Mouse (Mus musculus) G1E (cell line): ENCODE measurements around the gene Edem2. TPM values are rescaled to one million over a fixed set of nuclear protein-coding genes. Genes with fewer than 3 reads are reported as not detected.

Source experiments
- ATAC-seq: 2 replicates; pipeline ENCODE4 v1.8.0; 2016; ENCODE audit warnings: mild to moderate bottlenecking; ENCODE audit not compliant: insufficient number of reproducible peaks, poor library complexity, low FRiP score, severe bottlenecking; ENCODE audit errors: extremely low read depth
- DNase-seq: peaks from one replicate; pipeline ENCODE4 v3.0.0; 2012; ENCODE audit warnings: low spot score
- H3K27me3 ChIP-seq: 2 replicates; pipeline ENCODE4 v1.6.1; 2012; ENCODE audit warnings: mild to moderate bottlenecking, low read length, inconsistent platforms; ENCODE audit not compliant: insufficient read depth
- H3K36me3 ChIP-seq: replicated peaks from 2 replicates; pipeline ENCODE3; 2012; ENCODE audit warnings: mild to moderate bottlenecking, inconsistent platforms
- H3K4me1 ChIP-seq: 2 replicates; pipeline ENCODE4 v1.6.1; 2012; ENCODE audit warnings: low read depth, low read length, inconsistent platforms, mixed read lengths; ENCODE audit not compliant: insufficient read depth
- H3K4me3 ChIP-seq: 2 replicates; pipeline ENCODE4 v1.5.1; 2012; ENCODE audit warnings: low read depth, mild to moderate bottlenecking, inconsistent platforms, low read length, moderate library complexity, mixed read lengths
- H3K9me3 ChIP-seq: replicated peaks from 2 replicates; pipeline ENCODE4 v1.6.1; 2012; ENCODE audit warnings: inconsistent platforms
- CTCF ChIP-seq: IDR thresholded peaks from 2 replicates; pipeline ENCODE4 v1.5.1; 2012; ENCODE audit warnings: low read depth, low read length, inconsistent platforms, mixed read lengths
- GATA1 ChIP-seq: IDR thresholded peaks from 2 replicates; pipeline ENCODE4 v1.6.1; 2012; ENCODE audit warnings: borderline replicate concordance, low read length, inconsistent platforms, mixed read lengths
- GATA2 ChIP-seq: IDR thresholded peaks from 2 replicates; pipeline ENCODE4 v1.6.1; 2012; ENCODE audit warnings: low read depth, low read length, inconsistent platforms, borderline replicate concordance
- POLR2AphosphoS5 ChIP-seq: IDR thresholded peaks from 2 replicates; pipeline ENCODE4 v1.6.1; 2012; ENCODE audit warnings: low read depth, low read length, inconsistent platforms; ENCODE audit not compliant: insufficient replicate concordance
- TAL1 ChIP-seq: conservative IDR thresholded peaks from 2 replicates; pipeline ENCODE4 v1.6.1; 2012; ENCODE audit warnings: low read depth, low read length, inconsistent platforms, mixed read lengths
- polyA plus RNA-seq: library from polyadenylated mRNA; stranded (reverse); fragments of >175 nt; gene quantifications from 2 replicates; pipeline ENCODE4 v1.2.3, GENCODE M21; 2012
- total RNA-seq, 2 experiments: library from RNA; stranded (forward) in 1 of 2; stranded (reverse) in 1 of 2; fragments of 200-1000 nt in 1 of 2; fragments of >200 nt in 1 of 2; fragmentation: Nextera tagmentation in 1 of 2; gene quantifications; 2 replicates each; pipeline ENCODE4 v1.2.3; 2014 to 2017

Gene Edem2
- total and polyA plus RNA-seq, 3 experiments: 33.8 to 38.3 (median 36.9) TPM

DNA sequence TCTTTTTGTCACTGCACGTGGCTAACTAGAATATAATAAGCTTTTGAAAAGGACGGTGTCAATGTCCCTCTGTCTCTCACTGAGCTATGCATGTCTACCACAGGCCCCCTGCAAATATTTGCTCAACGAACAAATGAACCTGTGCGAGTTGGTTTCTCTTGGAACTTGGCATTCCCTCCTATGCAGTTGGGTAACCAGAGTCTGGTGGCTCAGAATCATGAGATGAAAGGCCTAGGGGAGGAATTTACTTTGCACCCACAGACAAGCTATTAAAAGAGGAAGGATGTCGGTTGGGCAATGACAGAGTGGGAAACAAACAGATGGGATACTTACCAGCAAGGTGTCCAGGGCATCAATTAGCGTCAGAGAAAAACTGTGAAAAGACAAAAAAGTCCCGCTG lies 3.0 kb downstream of the Edem2 start:
- no peak overlapping the region for H3K4me3 ChIP-seq
- TF ChIP-seq POLR2AphosphoS5: no peak
- no peak for TF ChIP-seq GATA2
- no peak for TF ChIP-seq CTCF
- no peak for TF ChIP-seq TAL1
- no peak for TF ChIP-seq GATA1

DNA sequence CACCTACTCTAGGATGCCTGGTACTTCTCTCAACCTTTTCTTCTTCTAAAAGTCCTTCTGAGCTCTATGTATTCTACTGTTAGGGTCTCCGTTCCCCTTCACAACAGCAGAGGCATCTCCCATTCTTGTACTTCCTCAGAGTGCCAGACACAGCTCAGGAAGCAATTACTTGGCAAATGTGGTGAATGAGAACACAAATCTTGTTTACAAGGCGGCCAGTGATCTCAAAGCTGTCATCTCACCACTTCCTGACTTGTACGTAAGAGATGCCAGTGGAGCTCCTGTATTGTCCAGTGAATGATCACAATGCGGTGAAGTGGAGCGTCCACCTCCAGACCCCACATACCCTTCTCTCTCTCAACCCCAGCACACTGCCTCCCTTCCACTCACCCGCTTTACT lies 4.7 kb downstream of the Edem2 start:
- Histone ChIP-seq H3K4me3 (no peak overlapping the region), H3K36me3 (peaks cover 70% of the 10 kb centered on the region), H3K9me3 (no peaks in the 10 kb centered on the region), H3K27me3 (no peaks in the 10 kb centered on the region), H3K4me1 (peaks cover 29% of the 10 kb centered on the region)
- DNase-seq (no peak), ATAC-seq (no peak)
- TF ChIP-seq POLR2AphosphoS5 (no peak), GATA2 (no peak), CTCF (no peak), GATA1 (no peak), TAL1 (no peak)

More for the DNA sequence above, 3.0 kb downstream of the Edem2 start:
- no peaks in the 10 kb centered on the region for H3K9me3 ChIP-seq
- peaks cover 34% of the 10 kb centered on the region for H3K4me1 ChIP-seq
- DNase-seq (no peak), ATAC-seq (no peak)
- H3K36me3 ChIP-seq: peaks cover 55% of the 10 kb centered on the region
- no peaks in the 10 kb centered on the region for H3K27me3 ChIP-seq

DNA sequence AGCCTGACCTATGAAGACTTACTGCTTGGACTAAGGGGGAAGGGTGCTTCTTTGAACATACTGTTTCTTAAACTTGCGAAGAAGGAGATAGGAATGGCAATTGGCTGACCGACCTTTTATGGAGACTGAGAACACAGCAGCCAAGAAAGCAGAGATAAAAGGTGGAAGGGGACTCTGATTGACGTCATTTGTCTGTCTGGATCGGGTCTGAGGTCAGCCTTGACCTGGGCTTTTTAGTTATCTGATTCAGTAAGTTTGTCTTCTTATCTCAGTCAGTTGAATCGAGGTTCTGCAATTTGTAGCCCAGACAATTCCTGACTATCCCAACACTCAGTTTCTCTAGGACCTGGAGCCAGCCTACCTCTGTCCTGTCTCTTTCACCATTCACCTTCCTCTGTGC lies 5.2 kb downstream of the Edem2 start:
- Histone ChIP-seq H3K4me3 (no peak overlapping the region), H3K4me1 (peaks cover 24% of the 10 kb centered on the region), H3K27me3 (no peaks in the 10 kb centered on the region), H3K9me3 (no peaks in the 10 kb centered on the region), H3K36me3 (peaks cover 75% of the 10 kb centered on the region)
- ATAC-seq (no peak), DNase-seq (no peak)
- TF ChIP-seq CTCF (no peak), GATA1 (no peak), GATA2 (no peak), POLR2AphosphoS5 (no peak), TAL1 (no peak)

DNA sequence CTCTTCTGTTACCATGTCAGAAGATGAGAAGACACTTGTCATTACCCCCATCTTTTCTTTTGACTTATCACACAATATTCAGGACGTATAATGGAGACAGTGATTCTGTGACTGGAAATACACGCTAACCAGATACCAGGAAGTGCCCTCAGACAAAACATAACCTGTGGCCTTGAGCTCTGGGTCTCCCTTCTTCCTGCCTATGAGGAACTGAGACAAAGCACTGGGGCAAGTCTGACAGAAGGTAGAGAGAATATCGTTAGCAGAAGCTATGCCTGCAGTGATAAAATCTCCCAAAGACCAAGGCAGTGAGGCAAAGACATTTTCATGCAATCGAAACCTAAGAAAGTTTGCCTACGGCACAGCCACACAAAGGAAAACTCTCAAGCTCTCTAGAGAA lies 8.7 kb downstream of the Edem2 start:
- TF ChIP-seq POLR2AphosphoS5 (no peak), GATA2 (no peak), CTCF (no peak), TAL1 (no peak), GATA1 (no peak)
- peaks cover 92% of the 10 kb centered on the region for H3K36me3 ChIP-seq
- no peaks in the 10 kb centered on the region for H3K27me3 ChIP-seq
- H3K9me3 ChIP-seq: no peaks in the 10 kb centered on the region
- ATAC-seq: no peak
- no peak for DNase-seq
- H3K4me1 ChIP-seq: 0 out of 2 replicates have a peak, but pooled peaks cover 4% of the 10 kb centered on the region
- no peak overlapping the region for H3K4me3 ChIP-seq

DNA sequence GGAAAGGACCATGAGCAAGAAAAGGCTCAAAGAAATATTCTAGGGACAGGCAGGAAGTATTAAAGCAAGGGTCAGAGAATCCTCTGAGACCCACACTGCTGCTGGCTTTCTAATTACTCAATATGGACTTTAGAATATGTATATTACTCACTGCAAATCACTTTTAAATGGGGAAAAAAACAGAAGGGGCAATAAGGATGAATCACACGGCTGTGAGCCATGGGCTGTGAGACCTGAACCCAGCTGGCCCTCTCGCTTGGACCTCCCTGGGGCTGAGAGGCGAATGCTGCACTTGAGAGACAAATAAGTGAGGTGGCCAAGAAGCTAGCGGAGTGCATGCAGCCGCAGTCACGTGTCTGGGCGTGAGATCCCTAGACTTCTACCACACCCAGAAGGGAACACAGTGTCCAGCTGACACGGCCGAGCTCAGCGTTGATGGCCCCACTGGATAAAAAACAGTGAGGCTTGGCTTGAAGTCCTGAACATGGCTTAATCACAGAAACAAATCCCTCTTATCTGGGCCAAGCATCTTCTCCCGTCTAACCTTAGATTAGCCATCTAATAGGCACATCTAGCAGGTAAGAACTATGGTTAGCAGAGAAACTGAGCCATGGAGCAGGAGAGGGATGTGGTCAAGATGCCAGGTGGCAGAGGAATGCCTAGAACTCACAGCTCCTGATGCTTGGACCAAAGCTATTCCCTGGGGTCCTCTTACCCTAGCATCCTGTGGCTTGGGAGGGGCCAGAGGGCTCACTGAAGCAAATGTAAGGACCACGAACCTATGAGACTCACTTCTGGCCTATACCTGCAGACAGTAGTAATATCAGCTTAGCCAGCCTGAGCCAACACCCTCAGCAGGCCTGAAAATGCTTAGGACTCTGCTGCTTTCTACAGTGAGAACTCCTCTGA lies 11.9 kb downstream of the Edem2 start:
- DNase-seq: no peak
- Histone ChIP-seq H3K4me3 (no peak overlapping the region), H3K4me1 (0 out of 2 replicates have a peak, but pooled peaks cover 4% of the 10 kb centered on the region), H3K36me3 (peaks cover 91% of the 10 kb centered on the region), H3K27me3 (no peaks in the 10 kb centered on the region), H3K9me3 (no peaks in the 10 kb centered on the region)
- TF ChIP-seq CTCF (no peak), GATA2 (no peak), POLR2AphosphoS5 (no peak), TAL1 (no peak), GATA1 (no peak)
- no peak for ATAC-seq

DNA sequence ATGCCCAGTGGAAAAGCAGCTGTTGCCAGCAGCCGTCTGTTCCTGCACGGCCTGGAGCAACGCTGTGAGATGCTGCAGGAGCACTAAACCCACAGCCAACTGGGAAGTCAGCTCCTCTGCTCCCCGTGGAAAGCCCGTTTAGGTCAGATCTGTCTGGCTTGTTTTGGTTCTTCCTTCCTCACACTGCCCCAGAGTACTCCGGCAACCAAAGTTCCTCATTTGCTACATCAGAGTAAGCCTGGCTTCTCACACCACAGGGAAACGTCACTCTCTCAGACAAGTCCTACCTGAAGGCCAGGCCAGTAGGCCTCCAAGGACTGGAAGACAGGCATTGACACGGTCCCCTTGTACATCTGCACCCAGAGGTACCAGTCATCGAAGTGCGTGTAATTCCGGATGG lies 18.7 kb downstream of the Edem2 start:
- no peak for ATAC-seq
- H3K27me3 ChIP-seq: no peaks in the 10 kb centered on the region
- no peaks in the 10 kb centered on the region; the same call in 1 of the 2 replicates for H3K4me1 ChIP-seq
- H3K9me3 ChIP-seq: no peaks in the 10 kb centered on the region
- H3K36me3 ChIP-seq: peaks cover 87% of the 10 kb centered on the region
- H3K4me3 ChIP-seq: no peak overlapping the region
- TF ChIP-seq GATA2 (no peak), TAL1 (no peak), POLR2AphosphoS5 (no peak), GATA1 (no peak), CTCF (no peak)
- no peak for DNase-seq
